Mouse (Mus musculus): ENCODE data around the gene Rpl12.

- peak; percentile 26; the same call in 1 of the 2 replicates for TF ChIP-seq CTCF (IDR thresholded peaks at IDR 0.05; ENCODE audit: low read depth)
- no peak for TF ChIP-seq EP300 (IDR thresholded peaks at IDR 0.05; ENCODE audit: low read depth)
Observed at GRCm38 (mm10) chr2:32957344-32957743, 4.0 kb upstream of the Rpl12 start.

Measured in liver, embryonic 14.5 days (tissue).